Mouse (Mus musculus): ENCODE measurements at regions not wholly inside any gene's neighbourhood (a gene's known extent, or its start where the extent isn't known, plus 50 kb on each side); places are given as distances from the start of the nearest gene placed in this dataset.
"Not testable (repeated sequence)": the region's sequence is repeated elsewhere in the genome, so short reads cannot be mapped to it uniquely, and the experiment has no call there.

DNA sequence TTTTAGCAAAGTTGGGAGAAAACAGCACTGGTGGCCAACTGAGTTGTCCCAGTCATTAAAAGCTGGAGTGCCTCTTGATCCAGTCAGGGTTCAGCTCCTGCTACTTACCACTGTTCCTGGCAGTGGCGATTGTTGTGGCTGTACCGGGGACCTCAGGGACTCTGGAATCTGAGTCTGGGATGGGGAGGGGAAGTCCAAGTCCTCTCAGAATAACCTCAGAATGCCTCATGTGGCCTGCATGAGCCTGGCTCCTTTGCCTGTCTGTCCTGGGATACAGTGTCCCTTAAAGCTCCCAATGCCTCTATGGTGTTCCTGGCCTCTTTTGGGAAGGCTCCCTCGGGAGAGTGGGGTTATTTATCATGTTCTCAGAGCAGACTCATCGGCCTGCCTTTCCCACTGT, 173.8 kb upstream of the Col8a1 start:
- H3K4me1 ChIP-seq (replicated peaks): peaks cover 6% of the 10 kb centered on the region; the same call in 1 of the 2 replicates
- no peaks in the 10 kb centered on the region for H3K9me3 ChIP-seq
- no peak overlapping the region for H3K27ac ChIP-seq
- no peak overlapping the region for H3K4me3 ChIP-seq (replicated peaks)
- no peaks in the 10 kb centered on the region for H3K36me3 ChIP-seq
- H3K27me3 ChIP-seq: no peaks in the 10 kb centered on the region
- H3K9ac ChIP-seq (replicated peaks): no peak overlapping the region
- no peak for ATAC-seq
- H3K4me2 ChIP-seq (replicated peaks): no peak overlapping the region
- 68% methylated on average over 4 of the region's 4 CpGs for WGBS

DNA sequence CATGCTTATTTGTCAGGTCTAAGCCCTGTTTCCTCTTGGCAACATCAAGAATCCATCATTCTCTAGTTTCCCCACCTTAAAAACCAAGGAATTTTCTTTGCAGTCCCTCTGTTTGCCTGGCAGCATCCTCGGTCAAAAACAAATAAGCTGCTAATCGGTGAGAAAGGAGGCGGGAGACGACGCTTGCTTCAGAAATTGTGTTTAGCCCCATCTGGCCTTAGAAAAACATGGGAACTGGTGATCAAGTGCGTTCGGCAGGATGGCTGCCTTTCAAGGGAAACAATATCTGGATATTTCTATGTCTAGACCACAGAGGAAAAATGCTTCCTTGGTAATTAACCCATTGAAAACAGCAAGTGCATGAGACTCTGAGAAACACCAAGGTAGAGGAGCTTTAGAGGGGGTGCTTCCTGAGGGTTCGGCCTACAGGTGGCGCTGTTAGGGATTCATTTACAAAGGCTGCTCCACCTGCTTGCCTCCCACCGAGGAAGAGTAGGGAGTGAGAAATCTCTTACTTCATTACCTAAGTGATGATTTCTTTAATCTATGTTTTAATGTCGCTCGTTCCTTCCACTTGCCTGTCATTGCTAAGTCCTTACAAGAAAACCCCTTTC, 174.7 kb upstream of the Col8a1 start:
- WGBS: 84% methylated on average over 12 of the region's 12 CpGs
- no peak for ATAC-seq

DNA sequence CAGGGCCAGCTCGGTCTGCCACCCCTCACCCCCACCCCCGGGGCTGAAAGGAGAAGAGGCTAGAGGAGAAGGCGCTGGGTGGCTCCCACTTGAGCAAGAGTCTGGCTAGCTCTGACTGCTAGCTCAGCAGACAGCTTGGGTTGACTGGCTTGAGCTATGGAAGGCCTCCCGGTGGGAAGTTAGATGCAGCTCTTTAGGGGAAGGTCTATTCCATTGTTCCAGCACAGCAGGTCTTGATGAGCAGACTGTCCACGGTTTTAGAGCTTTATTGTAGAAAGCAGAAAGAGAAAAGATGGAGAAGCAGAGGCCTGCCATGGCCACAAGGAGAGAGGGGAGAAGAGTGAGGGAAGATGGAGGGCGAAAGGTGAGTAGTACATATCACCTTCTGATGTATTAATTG, 190.9 kb upstream of the Col8a1 start:
- no peak overlapping the region for H3K4me2 ChIP-seq (replicated peaks)
- H3K9ac ChIP-seq (replicated peaks): no peak overlapping the region
- no peak overlapping the region for H3K4me3 ChIP-seq (replicated peaks)
- H3K27ac ChIP-seq: no peak overlapping the region
- H3K9me3 ChIP-seq: no peaks in the 10 kb centered on the region
- H3K27me3 ChIP-seq: no peaks in the 10 kb centered on the region
- H3K4me1 ChIP-seq (replicated peaks): no peaks in the 10 kb centered on the region
- H3K36me3 ChIP-seq: no peaks in the 10 kb centered on the region
- peak; percentile 53; the same call in 1 of the 2 replicates for ATAC-seq
- WGBS: 24% methylated on average over 6 of the region's 6 CpGs

More for the DNA sequence above, 174.7 kb upstream of the Col8a1 start:
- Histone ChIP-seq H3K27ac (no peak overlapping the region), H3K4me2 (replicated peaks) (no peak overlapping the region), H3K9me3 (no peaks in the 10 kb centered on the region), H3K36me3 (no peaks in the 10 kb centered on the region), H3K4me1 (replicated peaks) (no peaks in the 10 kb centered on the region), H3K27me3 (no peaks in the 10 kb centered on the region), H3K4me3 (replicated peaks) (no peak overlapping the region), H3K9ac (replicated peaks) (no peak overlapping the region)

DNA sequence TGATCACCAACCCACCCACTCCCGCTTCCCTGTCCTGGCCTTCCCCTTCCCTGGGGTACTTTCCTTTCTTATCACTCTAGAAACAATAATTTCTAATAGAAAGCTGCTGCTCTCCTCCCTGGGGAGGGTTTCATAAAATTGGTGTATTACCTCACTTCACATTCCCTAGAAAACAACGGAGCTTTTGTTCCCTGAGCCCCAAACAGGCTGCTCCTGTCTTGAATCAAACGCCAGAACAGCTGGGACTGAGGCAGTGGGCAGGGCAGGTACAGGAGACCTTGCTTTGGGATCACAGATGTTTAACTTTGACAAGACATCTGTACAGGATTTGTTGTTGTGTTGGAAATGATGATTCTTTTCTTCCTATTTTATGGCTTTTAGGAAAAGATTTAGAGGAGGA, 192.8 kb upstream of the Col8a1 start:
- Histone ChIP-seq H3K4me2 (replicated peaks) (no peak overlapping the region), H3K4me3 (replicated peaks) (no peak overlapping the region), H3K9me3 (no peaks in the 10 kb centered on the region), H3K9ac (replicated peaks) (no peak overlapping the region), H3K27me3 (no peaks in the 10 kb centered on the region), H3K4me1 (replicated peaks) (no peaks in the 10 kb centered on the region), H3K27ac (no peak overlapping the region), H3K36me3 (no peaks in the 10 kb centered on the region)
- 48% methylated on average over 3 of the region's 3 CpGs for WGBS
- no peak for ATAC-seq

DNA sequence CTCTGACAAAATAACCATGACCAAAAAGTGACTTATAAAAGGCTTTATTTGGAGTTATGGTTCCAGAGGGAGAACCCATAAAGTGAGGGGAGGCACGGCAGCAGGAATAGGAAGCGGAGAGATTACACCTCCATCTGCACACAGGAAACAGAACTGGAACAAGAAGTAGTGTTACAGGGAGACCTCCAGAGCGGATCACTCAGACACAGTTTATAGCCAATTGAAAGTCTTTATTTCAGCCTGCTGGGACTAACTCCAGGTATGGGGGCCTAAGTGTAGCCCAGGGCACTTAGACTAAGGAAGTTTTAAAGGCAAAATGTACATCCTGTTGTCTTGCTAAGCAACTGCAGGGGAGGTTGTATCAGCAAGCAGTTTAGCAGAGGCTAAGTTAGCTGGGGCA, 195.1 kb upstream of the Col8a1 start:
- Histone ChIP-seq H3K4me3 (replicated peaks) (no peak overlapping the region), H3K36me3 (no peaks in the 10 kb centered on the region), H3K27ac (no peak overlapping the region), H3K27me3 (no peaks in the 10 kb centered on the region), H3K4me2 (replicated peaks) (no peak overlapping the region), H3K9me3 (no peaks in the 10 kb centered on the region), H3K4me1 (replicated peaks) (no peaks in the 10 kb centered on the region), H3K9ac (replicated peaks) (no peak overlapping the region)
- WGBS: 86% methylated on average over 3 of the region's 3 CpGs
- ATAC-seq: no peak

DNA sequence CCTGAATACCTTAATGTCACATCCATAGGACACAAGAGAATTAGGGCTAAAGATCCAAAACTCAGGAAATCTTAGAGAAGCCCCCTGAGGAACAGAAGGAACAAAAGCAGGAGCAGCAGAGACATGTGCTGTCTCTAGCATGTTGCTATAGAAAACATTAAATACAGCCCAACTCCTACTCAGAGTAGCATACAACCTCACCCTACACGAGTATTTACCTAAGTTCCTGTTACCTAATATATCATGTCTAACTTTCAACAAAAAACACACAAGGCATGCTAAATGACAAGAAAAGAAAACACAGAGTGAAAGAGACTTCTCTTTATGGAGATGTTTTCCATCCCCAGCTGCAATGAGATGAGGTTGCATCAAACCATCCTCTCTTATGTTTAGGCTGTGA, 216.4 kb upstream of the Col8a1 start:
- no peak for ATAC-seq
- Histone ChIP-seq H3K9me3 (no peaks in the 10 kb centered on the region), H3K4me3 (replicated peaks) (no peak overlapping the region), H3K36me3 (no peaks in the 10 kb centered on the region), H3K27ac (no peak overlapping the region), H3K4me1 (replicated peaks) (no peaks in the 10 kb centered on the region), H3K4me2 (replicated peaks) (no peak overlapping the region), H3K9ac (replicated peaks) (no peak overlapping the region), H3K27me3 (no peaks in the 10 kb centered on the region)
- 64% methylated on average over 1 of the region's 1 CpGs for WGBS

DNA sequence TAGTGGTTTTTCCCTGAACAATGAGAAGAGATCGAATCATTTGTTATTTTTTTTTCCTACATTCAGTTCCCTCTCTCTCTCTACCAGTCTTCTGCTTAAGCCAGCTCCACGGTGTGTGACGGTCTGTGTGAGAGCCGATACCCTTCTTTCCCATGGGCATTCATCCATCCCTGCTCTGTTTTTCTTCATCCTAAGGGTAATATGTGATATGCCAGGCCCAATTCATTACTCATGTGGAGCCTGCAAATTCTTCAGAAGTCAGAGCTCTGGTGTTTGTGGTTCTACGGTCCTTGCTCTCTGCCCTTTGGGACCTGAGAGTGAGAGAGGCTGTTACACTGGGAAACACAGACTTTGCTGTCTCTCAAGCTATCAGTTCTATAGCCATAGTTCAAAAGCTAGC, 229.6 kb upstream of the Col8a1 start:
- H3K4me2 ChIP-seq (replicated peaks): no peak overlapping the region
- no peak overlapping the region for H3K9ac ChIP-seq (replicated peaks)
- no peak overlapping the region for H3K4me3 ChIP-seq (replicated peaks)
- no peak for ATAC-seq
- 75% methylated on average over 5 of the region's 5 CpGs for WGBS
- no peaks in the 10 kb centered on the region for H3K27me3 ChIP-seq
- H3K27ac ChIP-seq: no peak overlapping the region
- H3K36me3 ChIP-seq: no peaks in the 10 kb centered on the region
- no peaks in the 10 kb centered on the region for H3K4me1 ChIP-seq (replicated peaks)
- H3K9me3 ChIP-seq: no peaks in the 10 kb centered on the region

DNA sequence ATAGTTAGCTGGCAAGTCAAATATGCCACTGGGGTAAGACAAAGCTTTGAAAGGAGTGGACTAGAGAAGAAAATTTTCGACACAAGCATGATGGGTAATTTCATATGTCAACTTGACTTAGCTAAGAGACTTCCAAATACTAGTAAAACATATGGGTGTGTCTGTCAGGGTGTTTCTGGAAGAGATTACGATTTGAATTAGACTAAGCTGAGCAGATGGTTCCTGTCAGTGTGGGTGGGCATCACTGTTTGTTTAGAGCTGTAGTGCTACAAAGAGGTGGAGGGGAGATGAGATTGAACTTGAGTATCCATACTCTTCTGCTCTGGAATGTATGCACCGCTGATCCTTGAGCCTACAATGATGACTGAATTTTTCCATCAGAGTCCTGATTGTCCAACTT, 251.2 kb upstream of the Col8a1 start:
- H3K9me3 ChIP-seq: no peaks in the 10 kb centered on the region
- WGBS: 85% methylated on average over 3 of the region's 3 CpGs
- no peaks in the 10 kb centered on the region for H3K27me3 ChIP-seq
- H3K27ac ChIP-seq: no peak overlapping the region
- no peaks in the 10 kb centered on the region for H3K4me1 ChIP-seq (replicated peaks)
- H3K36me3 ChIP-seq: no peaks in the 10 kb centered on the region
- no peak for ATAC-seq
- H3K4me3 ChIP-seq (replicated peaks): no peak overlapping the region
- no peak overlapping the region for H3K9ac ChIP-seq (replicated peaks)
- no peak overlapping the region for H3K4me2 ChIP-seq (replicated peaks)

DNA sequence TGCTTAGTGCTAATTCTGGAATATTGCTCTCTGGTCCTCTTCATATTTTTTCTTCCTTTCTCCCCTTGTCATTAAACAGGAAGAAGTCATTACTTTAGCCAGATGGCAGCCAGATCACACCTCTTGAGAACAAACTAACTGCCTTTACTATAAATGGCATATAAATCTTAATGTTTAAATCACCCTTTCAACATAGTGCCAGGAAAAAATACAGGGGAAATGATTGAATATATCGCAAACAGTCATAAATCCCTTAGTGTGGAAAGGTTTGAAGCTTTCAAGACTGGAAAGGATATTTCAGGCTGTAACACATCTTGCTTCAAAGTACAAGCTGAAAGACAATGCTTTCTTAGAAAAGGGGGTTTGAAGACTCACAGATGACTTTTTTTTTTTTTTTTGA, 259.0 kb upstream of the Col8a1 start:
- no peak overlapping the region for H3K27ac ChIP-seq
- H3K4me1 ChIP-seq (replicated peaks): no peaks in the 10 kb centered on the region
- H3K4me3 ChIP-seq (replicated peaks): no peak overlapping the region
- H3K27me3 ChIP-seq: no peaks in the 10 kb centered on the region
- H3K9ac ChIP-seq (replicated peaks): no peak overlapping the region
- no peaks in the 10 kb centered on the region for H3K36me3 ChIP-seq
- no peak overlapping the region for H3K4me2 ChIP-seq (replicated peaks)
- WGBS: 92% methylated on average over 1 of the region's 1 CpGs
- ATAC-seq: no peak
- H3K9me3 ChIP-seq: no peaks in the 10 kb centered on the region

DNA sequence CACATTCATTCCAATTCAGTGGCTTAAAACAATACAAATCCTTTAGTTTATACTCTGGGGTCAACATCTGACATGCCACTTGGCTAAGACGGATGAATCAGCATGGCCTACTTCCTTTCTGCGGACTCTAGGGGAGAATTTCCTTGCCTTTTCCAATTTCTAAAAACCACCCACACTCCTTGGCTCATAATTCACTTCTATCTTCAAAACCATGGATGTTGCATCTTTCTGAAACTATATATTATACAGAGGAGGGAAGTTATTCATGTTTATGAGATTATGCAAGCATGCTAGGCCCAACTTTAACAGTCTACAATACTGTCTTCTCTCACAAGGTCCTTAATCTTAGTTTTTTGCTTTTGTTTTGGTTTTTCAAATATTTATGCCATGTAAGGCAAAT, 273.0 kb upstream of the Col8a1 start:
- WGBS: 92% methylated on average over 2 of the region's 2 CpGs

DNA sequence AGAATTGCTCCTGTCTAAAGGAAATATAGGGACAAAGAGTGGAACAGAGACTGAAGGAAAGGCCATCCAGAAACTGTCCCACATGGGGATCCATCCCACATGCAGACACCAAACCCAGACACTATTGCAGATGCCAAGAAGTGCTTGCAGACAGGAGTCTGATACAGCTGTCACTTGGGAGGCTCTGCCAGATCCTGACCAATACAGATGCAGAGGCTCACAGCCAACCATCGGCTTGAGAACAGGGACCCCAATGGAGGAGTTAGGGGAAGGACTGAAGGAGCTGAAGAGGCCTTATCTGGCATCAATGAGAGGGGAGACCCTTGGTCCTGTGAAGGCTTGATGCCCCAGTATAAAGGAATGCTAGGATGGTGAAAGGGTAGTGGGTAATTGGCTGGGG, 274.0 kb upstream of the Col8a1 start:
- H3K36me3 ChIP-seq; ATAC-seq; H3K9me3 ChIP-seq; H3K9ac ChIP-seq (replicated peaks); H3K4me3 ChIP-seq (replicated peaks); H3K27ac ChIP-seq; H3K4me1 ChIP-seq (replicated peaks); H3K4me2 ChIP-seq (replicated peaks); H3K27me3 ChIP-seq: not testable (repeated sequence)
- WGBS: 91% methylated on average over 1 of the region's 1 CpGs

More for the DNA sequence above, 273.0 kb upstream of the Col8a1 start:
- H3K4me1 ChIP-seq (replicated peaks): no peaks in the 10 kb centered on the region
- no peak overlapping the region for H3K4me3 ChIP-seq (replicated peaks)
- no peak overlapping the region for H3K27ac ChIP-seq
- H3K4me2 ChIP-seq (replicated peaks): no peak overlapping the region
- no peaks in the 10 kb centered on the region for H3K27me3 ChIP-seq
- ATAC-seq: no peak
- H3K36me3 ChIP-seq: no peaks in the 10 kb centered on the region
- H3K9me3 ChIP-seq: no peaks in the 10 kb centered on the region
- H3K9ac ChIP-seq (replicated peaks): no peak overlapping the region

DNA sequence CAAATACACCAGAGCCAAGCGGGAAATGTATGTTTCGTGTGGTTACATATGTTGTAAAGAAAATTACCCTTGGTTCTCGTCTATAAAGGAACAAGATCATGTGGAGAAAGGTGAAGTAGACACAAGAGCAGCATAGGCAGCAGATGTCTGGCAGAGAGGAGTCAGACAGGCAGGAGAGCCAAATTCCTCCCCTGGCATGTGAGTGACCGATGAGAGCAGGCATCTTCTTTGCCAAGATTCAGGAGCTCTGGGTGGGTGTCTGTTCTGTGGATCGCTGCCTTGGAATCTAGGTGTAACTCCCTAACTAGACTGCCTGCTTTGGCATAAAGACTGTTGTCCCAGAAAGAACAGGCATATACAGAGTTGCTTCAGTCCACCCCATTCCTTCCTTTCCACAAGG, 275.1 kb upstream of the Col8a1 start:
- H3K4me2 ChIP-seq (replicated peaks): no peak overlapping the region
- no peaks in the 10 kb centered on the region for H3K36me3 ChIP-seq
- no peaks in the 10 kb centered on the region for H3K9me3 ChIP-seq
- H3K27me3 ChIP-seq: no peaks in the 10 kb centered on the region
- no peak overlapping the region for H3K4me3 ChIP-seq (replicated peaks)
- WGBS: 91% methylated on average over 5 of the region's 5 CpGs
- ATAC-seq: no peak
- H3K27ac ChIP-seq: no peak overlapping the region
- no peaks in the 10 kb centered on the region for H3K4me1 ChIP-seq (replicated peaks)
- no peak overlapping the region for H3K9ac ChIP-seq (replicated peaks)

DNA sequence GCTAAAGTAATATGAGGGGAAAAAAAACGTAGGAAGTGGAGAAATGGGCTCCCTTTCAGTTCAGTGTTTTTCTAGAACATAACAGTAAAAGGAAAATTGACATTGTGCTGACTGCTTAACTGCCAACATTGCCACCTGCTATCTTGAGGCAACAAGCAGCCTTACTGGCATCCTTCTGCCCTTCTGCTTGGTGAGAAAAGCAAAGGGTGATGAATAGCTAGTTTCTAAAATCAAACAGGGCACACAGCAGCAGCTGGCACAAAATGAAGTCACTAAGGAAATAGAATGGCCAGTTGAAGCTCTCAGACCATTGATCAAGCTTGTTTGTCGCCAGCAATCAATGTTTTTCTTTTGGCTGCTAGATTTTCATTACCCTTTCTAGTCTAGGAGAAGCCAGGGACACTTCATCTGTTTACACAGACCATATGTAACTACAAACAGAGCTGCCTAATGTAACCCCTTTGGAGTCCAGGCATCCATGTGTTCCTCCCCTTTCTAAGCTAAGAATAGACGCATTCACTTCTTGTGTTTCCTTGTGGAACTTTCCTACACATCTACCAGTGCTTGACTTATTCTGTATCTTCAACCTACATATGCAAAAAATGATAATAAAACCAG, 314.2 kb upstream of the Col8a1 start:
- no peak for ATAC-seq
- Histone ChIP-seq H3K27ac (no peak overlapping the region), H3K4me1 (replicated peaks) (no peaks in the 10 kb centered on the region), H3K27me3 (no peaks in the 10 kb centered on the region), H3K4me2 (replicated peaks) (no peak overlapping the region), H3K4me3 (replicated peaks) (no peak overlapping the region), H3K9ac (replicated peaks) (no peak overlapping the region), H3K36me3 (no peaks in the 10 kb centered on the region), H3K9me3 (no peaks in the 10 kb centered on the region)
- 77% methylated on average over 3 of the region's 3 CpGs for WGBS
